Mouse (Mus musculus): ENCODE measurements at regions not wholly inside any gene's neighbourhood (a gene's known extent, or its start where the extent isn't known, plus 50 kb on each side); places are given as distances from the start of the nearest gene placed in this dataset.

- no peaks in the 10 kb centered on the region for H3K27me3 ChIP-seq (ENCODE audit: control insufficient read depth, insufficient read depth, low read length)
- H3K36me3 ChIP-seq (ENCODE audit: control insufficient read depth, insufficient read depth, low read length) = no peaks in the 10 kb centered on the region
- no peak for DNase-seq
- 82% methylated on average over 9 of the region's 9 CpGs for WGBS
- intact Hi-C loops (cut with DNase I) = no loop called here
- no peak overlapping the region for H3K9ac ChIP-seq (ENCODE audit: low read depth, low read length)
- no peaks in the 10 kb centered on the region for H3K4me1 ChIP-seq (ENCODE audit: control insufficient read depth, insufficient read depth, low read length)
- H3K4me3 ChIP-seq = no peak overlapping the region
- no peak overlapping the region for H3K27ac ChIP-seq
- TF ChIP-seq CTCF (IDR thresholded peaks at IDR 0.05) (no peak), EP300 (IDR thresholded peaks at IDR 0.05; ENCODE audit: insufficient read depth, low read depth, low read length) (no peak), POLR2A (IDR thresholded peaks at IDR 0.05; ENCODE audit: insufficient read depth, low read depth, low read length) (no peak)
- no peaks in the 10 kb centered on the region for H3K79me2 ChIP-seq (replicated peaks; ENCODE audit: control insufficient read depth, insufficient read depth, low read length)
Measured at GRCm38 (mm10) chr13:32649982-32650381, 133.8 kb downstream of the Mylk4 start.

- no peaks in the 10 kb centered on the region for H3K27me3 ChIP-seq (ENCODE audit: control insufficient read depth, insufficient read depth, low read length)
- DNase-seq = no peak
- no peaks in the 10 kb centered on the region for H3K79me2 ChIP-seq (replicated peaks; ENCODE audit: control insufficient read depth, insufficient read depth, low read length)
- no peak for TF ChIP-seq POLR2A (IDR thresholded peaks at IDR 0.05; ENCODE audit: insufficient read depth, low read depth, low read length)
- TF ChIP-seq EP300 (IDR thresholded peaks at IDR 0.05; ENCODE audit: insufficient read depth, low read depth, low read length) = no peak
- TF ChIP-seq CTCF (IDR thresholded peaks at IDR 0.05) = no peak
- WGBS = 50% methylated on average over 5 of the region's 5 CpGs
- H3K9ac ChIP-seq (ENCODE audit: low read depth, low read length) = no peak overlapping the region
- no peak overlapping the region for H3K27ac ChIP-seq
- no peak overlapping the region for H3K4me3 ChIP-seq
- no peaks in the 10 kb centered on the region for H3K4me1 ChIP-seq (ENCODE audit: control insufficient read depth, insufficient read depth, low read length)
- intact Hi-C loops (cut with DNase I) = no loop called here
- no peaks in the 10 kb centered on the region for H3K36me3 ChIP-seq (ENCODE audit: control insufficient read depth, insufficient read depth, low read length)
Measured at GRCm38 (mm10) chr13:32643030-32643750, 140.6 kb downstream of the Mylk4 start.

DNA sequence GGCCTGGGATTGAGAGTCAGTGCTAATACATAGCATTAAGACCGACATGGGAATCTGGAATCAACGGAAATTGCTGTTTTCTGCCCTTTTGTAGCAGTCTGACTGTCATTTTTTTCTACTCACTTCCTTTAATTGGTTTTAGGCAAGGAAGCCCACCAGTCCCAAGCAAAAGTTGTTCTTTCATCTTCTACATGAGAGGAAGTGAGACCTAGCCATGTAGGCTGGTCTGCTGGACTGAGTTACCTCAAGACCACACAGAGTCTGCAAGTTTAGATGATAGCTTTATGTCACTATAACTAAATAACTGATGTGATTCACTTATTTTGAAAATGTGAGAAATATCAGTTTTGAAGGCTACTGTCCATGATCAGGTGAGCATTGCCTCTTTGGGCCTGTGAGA lies 142.8 kb downstream of the Mylk4 start:
- H3K27ac ChIP-seq = no peak overlapping the region
- TF ChIP-seq EP300 (IDR thresholded peaks at IDR 0.05; ENCODE audit: insufficient read depth, low read depth, low read length) (no peak), POLR2A (IDR thresholded peaks at IDR 0.05; ENCODE audit: insufficient read depth, low read depth, low read length) (no peak), CTCF (IDR thresholded peaks at IDR 0.05) (no peak)
- H3K79me2 ChIP-seq (replicated peaks; ENCODE audit: control insufficient read depth, insufficient read depth, low read length) = no peaks in the 10 kb centered on the region
- no peak for DNase-seq
- 86% methylated on average over 2 of the region's 2 CpGs for WGBS
- H3K36me3 ChIP-seq (ENCODE audit: control insufficient read depth, insufficient read depth, low read length) = no peaks in the 10 kb centered on the region
- no peak overlapping the region for H3K4me3 ChIP-seq
- intact Hi-C loops (cut with DNase I) = no loop called here
- H3K27me3 ChIP-seq (ENCODE audit: control insufficient read depth, insufficient read depth, low read length) = no peaks in the 10 kb centered on the region
- no peak overlapping the region for H3K9ac ChIP-seq (ENCODE audit: low read depth, low read length)
- no peaks in the 10 kb centered on the region for H3K4me1 ChIP-seq (ENCODE audit: control insufficient read depth, insufficient read depth, low read length)

DNA sequence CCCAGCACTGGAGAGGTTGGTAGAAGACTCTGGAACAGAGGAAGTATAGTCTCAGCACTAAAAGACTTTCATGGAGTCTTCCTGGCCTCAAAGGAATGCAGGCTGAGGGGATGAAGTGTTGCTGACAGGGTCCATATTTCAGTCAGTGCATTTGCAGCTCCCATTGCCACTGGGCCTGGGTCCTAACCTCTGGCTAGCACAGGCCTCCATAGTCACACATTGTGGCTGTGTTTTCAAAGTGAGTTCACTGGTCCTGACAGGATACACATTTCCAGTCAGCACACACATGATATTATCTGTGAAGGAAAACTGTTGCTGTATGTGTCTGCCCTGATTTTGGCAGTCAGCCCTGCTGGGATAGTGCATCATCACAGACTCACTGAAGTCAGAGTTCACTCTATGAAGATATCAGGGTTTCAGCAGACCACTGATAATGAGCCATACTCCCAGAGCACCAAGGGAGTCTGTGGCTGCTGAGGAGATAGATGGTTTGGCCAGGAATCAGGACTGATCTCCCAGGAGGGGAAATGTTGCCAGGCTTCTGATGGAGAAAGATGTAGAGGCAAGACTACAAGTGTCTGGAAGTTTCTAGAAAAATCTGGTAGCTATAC lies 153.5 kb downstream of the Mylk4 start:
- H3K9ac ChIP-seq (ENCODE audit: low read depth, low read length) = no peak overlapping the region
- TF ChIP-seq EP300 (IDR thresholded peaks at IDR 0.05; ENCODE audit: insufficient read depth, low read depth, low read length) = no peak
- TF ChIP-seq CTCF (IDR thresholded peaks at IDR 0.05) = no peak
- no peak for TF ChIP-seq POLR2A (IDR thresholded peaks at IDR 0.05; ENCODE audit: insufficient read depth, low read depth, low read length)
- H3K27ac ChIP-seq = no peak overlapping the region
- DNase-seq = peak in 1 of 2 experiments; percentile 8
- no peaks in the 10 kb centered on the region for H3K27me3 ChIP-seq (ENCODE audit: control insufficient read depth, insufficient read depth, low read length)
- intact Hi-C loops (cut with DNase I) = no loop called here
- no peak overlapping the region for H3K4me3 ChIP-seq
- H3K79me2 ChIP-seq (replicated peaks; ENCODE audit: control insufficient read depth, insufficient read depth, low read length) = no peaks in the 10 kb centered on the region
- no peaks in the 10 kb centered on the region for H3K4me1 ChIP-seq (ENCODE audit: control insufficient read depth, insufficient read depth, low read length)
- no peaks in the 10 kb centered on the region for H3K36me3 ChIP-seq (ENCODE audit: control insufficient read depth, insufficient read depth, low read length)

- Histone ChIP-seq H3K36me3 (ENCODE audit: control insufficient read depth, insufficient read depth, low read length) (no peaks in the 10 kb centered on the region), H3K4me1 (ENCODE audit: control insufficient read depth, insufficient read depth, low read length) (no peaks in the 10 kb centered on the region), H3K27me3 (ENCODE audit: control insufficient read depth, insufficient read depth, low read length) (no peaks in the 10 kb centered on the region), H3K9ac (ENCODE audit: low read depth, low read length) (no peak overlapping the region), H3K27ac (no peak overlapping the region), H3K4me3 (no peak overlapping the region), H3K79me2 (replicated peaks; ENCODE audit: control insufficient read depth, insufficient read depth, low read length) (no peaks in the 10 kb centered on the region)
- no peak for TF ChIP-seq POLR2A (IDR thresholded peaks at IDR 0.05; ENCODE audit: insufficient read depth, low read depth, low read length)
- no peak for TF ChIP-seq CTCF (IDR thresholded peaks at IDR 0.05)
- no peak for TF ChIP-seq EP300 (IDR thresholded peaks at IDR 0.05; ENCODE audit: insufficient read depth, low read depth, low read length)
- WGBS = 48% methylated on average over 6 of the region's 6 CpGs
- DNase-seq = no peak
- intact Hi-C loops (cut with DNase I) = no loop called here
Measured at GRCm38 (mm10) chr13:32613916-32614315, 169.8 kb downstream of the Mylk4 start.

DNA sequence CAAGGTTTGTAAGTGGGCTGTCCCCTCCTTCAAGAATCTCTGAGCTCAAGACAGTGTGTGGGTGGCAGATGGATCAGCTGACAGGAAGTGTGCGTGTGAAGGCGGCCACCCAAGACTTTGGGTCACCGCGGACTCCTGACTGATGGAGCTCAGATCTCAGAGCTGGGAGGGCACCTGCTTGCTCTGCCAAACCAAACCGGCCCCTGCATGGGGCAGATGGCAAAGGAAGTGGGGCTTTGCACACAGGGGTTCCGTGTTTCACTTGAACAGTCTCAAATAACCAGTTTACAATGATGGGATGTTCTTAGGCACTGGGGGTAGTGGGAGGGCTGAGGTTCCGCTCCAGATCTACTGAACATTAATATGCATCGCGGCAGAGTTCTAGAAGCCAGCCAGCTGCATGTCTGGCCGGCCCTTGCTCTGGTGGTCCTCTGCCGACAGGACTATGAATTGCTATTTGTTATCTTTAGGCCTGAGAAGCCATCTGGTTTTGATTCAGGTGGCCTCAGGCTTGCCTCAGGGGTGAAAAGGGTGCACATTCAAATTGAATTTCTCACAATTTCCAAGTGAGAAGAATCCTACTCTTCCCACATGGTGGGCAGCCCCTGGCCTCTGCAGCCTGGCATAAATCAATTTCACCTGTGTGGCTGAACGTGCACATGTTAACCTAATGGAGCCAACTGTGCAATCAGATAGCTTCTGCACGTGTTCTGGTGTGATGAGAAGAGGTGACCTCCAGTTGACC lies 172.0 kb downstream of the Mylk4 start:
- intact Hi-C loops (cut with DNase I) = no loop called here
- Histone ChIP-seq H3K36me3 (ENCODE audit: control insufficient read depth, insufficient read depth, low read length) (no peaks in the 10 kb centered on the region), H3K4me3 (no peak overlapping the region), H3K4me1 (ENCODE audit: control insufficient read depth, insufficient read depth, low read length) (no peaks in the 10 kb centered on the region), H3K79me2 (replicated peaks; ENCODE audit: control insufficient read depth, insufficient read depth, low read length) (no peaks in the 10 kb centered on the region), H3K27me3 (ENCODE audit: control insufficient read depth, insufficient read depth, low read length) (no peaks in the 10 kb centered on the region), H3K9ac (ENCODE audit: low read depth, low read length) (no peak overlapping the region), H3K27ac (no peak overlapping the region)
- WGBS = 61% methylated on average over 13 of the region's 13 CpGs
- DNase-seq = no peak
- no peak for TF ChIP-seq POLR2A (IDR thresholded peaks at IDR 0.05; ENCODE audit: insufficient read depth, low read depth, low read length)
- TF ChIP-seq EP300 (IDR thresholded peaks at IDR 0.05; ENCODE audit: insufficient read depth, low read depth, low read length) = no peak
- no peak for TF ChIP-seq CTCF (IDR thresholded peaks at IDR 0.05)
